Mouse (Mus musculus) midbrain, postnatal 0 days (tissue): Measurements from ENCODE around the gene Col8a2. TPM values are rescaled to one million over a fixed set of nuclear protein-coding genes. Genes with fewer than 3 reads are reported as not detected.

ENCODE experiments used
- ATAC-seq: fragments of 200-750 bp; cut with Nextera tagmentation; 2 replicates; pipeline ENCODE4 v1.8.0; 2017; ENCODE audit warnings: moderate number of reproducible peaks, mild to moderate bottlenecking, moderate TSS enrichment, moderate library complexity; ENCODE audit not compliant: low FRiP score
- DNase-seq: peaks from one replicate; pipeline ENCODE4 v3.0.0-alpha.2; 2015; ENCODE audit warnings: low spot score
- H3K27ac ChIP-seq: fragments of 300-500 bp; sonication (generic); 2 replicates; pipeline ENCODE4 v1.5.1; 2014; ENCODE audit warnings: low read depth, mild to moderate bottlenecking, low read length, mixed read lengths
- H3K27me3 ChIP-seq: fragments of 300-500 bp; sonication (generic); 2 replicates; pipeline ENCODE4 v1.6.1; 2014; ENCODE audit warnings: low read length, control low read depth, mixed read lengths; ENCODE audit not compliant: insufficient read depth
- H3K36me3 ChIP-seq: fragments of 300-500 bp; sonication (generic); 2 replicates; pipeline ENCODE4 v1.6.1; 2014; ENCODE audit warnings: low read length, control low read depth, mixed read lengths; ENCODE audit not compliant: insufficient read depth
- H3K4me1 ChIP-seq: fragments of 300-500 bp; sonication (generic); 2 replicates; pipeline ENCODE4 v1.6.1; 2014; ENCODE audit warnings: mild to moderate bottlenecking, control low read depth, antibody characterized with exemption, low read length, mixed read lengths; ENCODE audit not compliant: insufficient read depth
- H3K4me2 ChIP-seq: fragments of 300-500 bp; sonication (generic); 2 replicates; pipeline ENCODE4 v1.6.1; 2014; ENCODE audit warnings: low read depth, mild to moderate bottlenecking, low read length, mixed read lengths; ENCODE audit not compliant: poor library complexity, severe bottlenecking
- H3K4me3 ChIP-seq: fragments of 300-500 bp; sonication (generic); 2 replicates; pipeline ENCODE4 v1.5.1; 2014; ENCODE audit warnings: low read depth, mild to moderate bottlenecking, low read length, moderate library complexity
- H3K9ac ChIP-seq: fragments of 300-500 bp; sonication (generic); replicated peaks from 2 replicates; pipeline ENCODE4 v1.6.1; 2014; ENCODE audit warnings: mild to moderate bottlenecking, low read length, moderate library complexity, mixed read lengths; ENCODE audit not compliant: poor library complexity, severe bottlenecking
- H3K9me3 ChIP-seq: fragments of 300-500 bp; sonication (generic); 2 replicates; pipeline ENCODE4 v1.6.1; 2016; ENCODE audit warnings: low read length, control low read depth
- CTCF ChIP-seq: IDR thresholded peaks from 2 replicates; pipeline ENCODE4 v1.5.1; 2016; ENCODE audit warnings: antibody characterized with exemption, mild to moderate bottlenecking
- WGBS: fragments of 180-500 bp; shearing (Covaris S2); extraction: QIAGEN DNeasy Blood & Tissue Kit; methylation state at CpG from one replicate; pipeline ENCODE4 v1.1.7; 2014; 5-methylcytosine and 5-hydroxymethylcytosine counted together
- polyA plus RNA-seq: library from polyadenylated mRNA; unstranded; fragments of >200 nt; fragmentation: Nextera tagmentation; extraction: Ambion mirVana; gene quantifications from 2 replicates; pipeline ENCODE4 v1.2.1, GENCODE M21; 2015
- total RNA-seq: library from RNA; depleted of rRNA; stranded (reverse); fragments of >200 nt; gene quantifications from 2 replicates; pipeline ENCODE4 v1.2.3, GENCODE M21; 2014

Col8a2 gene
- total and polyA plus RNA-seq, 2 experiments from 2014 or later: 1.3 to 11.0 TPM

GRCm38 (mm10) chr4:126288085-126288666, 1.6 kb downstream of the Col8a2 start:
- no peak for ATAC-seq
- H3K4me2 ChIP-seq: no peak overlapping the region

GRCm38 (mm10) chr4:126290314-126290713, 3.7 kb downstream of the Col8a2 start:
- Histone ChIP-seq H3K27me3 (peaks cover 27% of the 10 kb centered on the region), H3K4me1 (no peaks in the 10 kb centered on the region), H3K27ac (no peak overlapping the region), H3K9me3 (no peaks in the 10 kb centered on the region), H3K36me3 (no peaks in the 10 kb centered on the region), H3K4me2 (no peak overlapping the region), H3K4me3 (no peak overlapping the region), H3K9ac (no peak overlapping the region)
- no peak for DNase-seq
- no peak for TF ChIP-seq CTCF
- WGBS: 82% methylated on average over 8 of the region's 8 CpGs
- ATAC-seq: no peak

More at GRCm38 (mm10) chr4:126288085-126288666, 1.6 kb downstream of the Col8a2 start:
- Histone ChIP-seq H3K9me3 (no peaks in the 10 kb centered on the region), H3K9ac (no peak overlapping the region), H3K27ac (no peak overlapping the region), H3K36me3 (no peaks in the 10 kb centered on the region), H3K27me3 (peaks cover 27% of the 10 kb centered on the region), H3K4me1 (no peaks in the 10 kb centered on the region), H3K4me3 (no peak overlapping the region)
- no peak for DNase-seq
- TF ChIP-seq CTCF: no peak
- 34% methylated on average over 17 of the region's 17 CpGs for WGBS

DNA sequence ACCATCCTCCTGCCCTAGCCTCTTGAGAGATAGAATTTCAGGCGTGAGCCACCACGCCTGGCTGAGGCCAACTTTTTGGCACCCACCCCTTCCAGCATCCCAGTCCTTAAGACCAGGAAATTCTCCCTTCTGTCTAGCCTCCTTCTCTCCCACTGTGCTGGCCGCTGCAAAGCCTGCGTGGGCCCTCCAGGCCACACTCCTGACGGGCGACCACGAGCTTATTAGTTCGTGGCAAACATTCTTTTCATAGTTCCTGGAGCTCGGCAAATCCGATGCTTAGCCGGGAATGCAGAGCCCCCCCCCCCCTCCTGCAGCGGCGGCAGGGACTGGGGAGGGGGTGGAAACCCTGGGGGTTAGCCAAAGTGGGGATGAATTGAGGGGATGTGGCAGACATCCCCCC, 4.6 kb downstream of the Col8a2 start:
- H3K9me3 ChIP-seq: no peaks in the 10 kb centered on the region
- no peak for DNase-seq
- ATAC-seq: no peak
- peaks cover 28% of the 10 kb centered on the region for H3K27me3 ChIP-seq
- no peak overlapping the region for H3K27ac ChIP-seq
- no peaks in the 10 kb centered on the region for H3K4me1 ChIP-seq
- H3K36me3 ChIP-seq: no peaks in the 10 kb centered on the region
- H3K4me2 ChIP-seq: no peak overlapping the region
- TF ChIP-seq CTCF: no peak
- H3K4me3 ChIP-seq: no peak overlapping the region
- 29% methylated on average over 13 of the region's 13 CpGs for WGBS
- H3K9ac ChIP-seq: no peak overlapping the region

- no peak overlapping the region for H3K4me2 ChIP-seq
- DNase-seq (no peak), ATAC-seq (no peak)
- TF ChIP-seq CTCF: no peak
- H3K4me1 ChIP-seq: 0 out of 2 replicates have a peak, but pooled peaks cover 4% of the 10 kb centered on the region
- H3K4me3 ChIP-seq: no peak overlapping the region
- no peaks in the 10 kb centered on the region for H3K36me3 ChIP-seq
- H3K9me3 ChIP-seq: no peaks in the 10 kb centered on the region
- H3K9ac ChIP-seq: no peak overlapping the region
- WGBS: 74% methylated on average over 6 of the region's 6 CpGs
- no peak overlapping the region for H3K27ac ChIP-seq
- peaks cover 26% of the 10 kb centered on the region for H3K27me3 ChIP-seq
Measured at GRCm38 (mm10) chr4:126295152-126295551, 8.6 kb downstream of the Col8a2 start.

DNA sequence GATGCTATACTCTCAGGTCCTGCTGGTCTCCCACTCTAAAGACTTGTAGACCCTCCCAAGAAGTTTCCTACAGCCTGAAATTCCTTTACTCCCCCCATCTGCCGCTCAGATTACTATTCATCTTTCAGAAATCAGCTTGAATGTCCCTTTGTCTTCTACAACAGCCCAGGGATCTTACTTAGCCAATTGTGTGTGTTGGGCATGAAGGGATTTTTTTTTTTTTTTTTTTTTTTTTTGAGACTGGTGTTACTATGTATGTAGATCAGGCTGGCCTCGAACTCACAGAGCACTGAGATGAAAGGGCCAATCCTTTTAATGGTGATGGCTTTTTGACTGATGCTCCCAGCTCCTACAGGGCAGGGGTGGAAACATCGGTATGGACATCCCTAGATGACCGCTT, 9.3 kb downstream of the Col8a2 start:
- DNase-seq (no peak), ATAC-seq (no peak)
- Histone ChIP-seq H3K4me3 (no peak overlapping the region), H3K36me3 (no peaks in the 10 kb centered on the region), H3K4me2 (no peak overlapping the region), H3K27ac (no peak overlapping the region), H3K9ac (no peak overlapping the region), H3K9me3 (no peaks in the 10 kb centered on the region), H3K4me1 (peaks cover 6% of the 10 kb centered on the region; the same call in 1 of the 2 replicates), H3K27me3 (peaks cover 33% of the 10 kb centered on the region)
- no peak for TF ChIP-seq CTCF
- WGBS: 45% methylated on average over 4 of the region's 4 CpGs

- DNase-seq: peak; percentile 40
- peaks cover 12% of the 10 kb centered on the region; the same call in 1 of the 2 replicates for H3K4me1 ChIP-seq
- H3K27me3 ChIP-seq: peaks cover 39% of the 10 kb centered on the region
- peak overlapping the region; percentile 56 for H3K4me2 ChIP-seq
- TF ChIP-seq CTCF: peak; percentile 20; the same call in 1 of the 2 replicates
- H3K9me3 ChIP-seq: no peaks in the 10 kb centered on the region
- WGBS: 2% methylated on average over 34 of the region's 34 CpGs
- ATAC-seq: 0 out of 2 replicates have a peak, but pooled peaks have one; percentile 25
- peak overlapping the region; percentile 29 for H3K4me3 ChIP-seq
- no peaks in the 10 kb centered on the region for H3K36me3 ChIP-seq
- H3K9ac ChIP-seq: peak overlapping the region; percentile 55
- no peak overlapping the region for H3K27ac ChIP-seq
Measured at GRCm38 (mm10) chr4:126296617-126297101, 10.1 kb downstream of the Col8a2 start.
